Mouse (Mus musculus) skeletal muscle tissue, adult 2 months (tissue): ENCODE results near the gene Lrrc66.
"Not testable (repeated sequence)": the region's sequence is repeated elsewhere in the genome, so short reads cannot be mapped to it uniquely, and the experiment has no call there.

ENCODE experiments used
- DNase-seq: peaks from one replicate; pipeline ENCODE4 v3.0.0-alpha.2; 2012; ENCODE audit warnings: low read depth, low spot score

Gene Lrrc66

GRCm38 (mm10) chr5:73613296-73613695 lies 19.0 kb downstream of the Lrrc66 start:
- no peak for DNase-seq

GRCm38 (mm10) chr5:73611071-73611470 lies 21.3 kb downstream of the Lrrc66 start:
- no peak for DNase-seq

GRCm38 (mm10) chr5:73604964-73605363 lies 27.4 kb downstream of the Lrrc66 start:
- no peak for DNase-seq

DNA sequence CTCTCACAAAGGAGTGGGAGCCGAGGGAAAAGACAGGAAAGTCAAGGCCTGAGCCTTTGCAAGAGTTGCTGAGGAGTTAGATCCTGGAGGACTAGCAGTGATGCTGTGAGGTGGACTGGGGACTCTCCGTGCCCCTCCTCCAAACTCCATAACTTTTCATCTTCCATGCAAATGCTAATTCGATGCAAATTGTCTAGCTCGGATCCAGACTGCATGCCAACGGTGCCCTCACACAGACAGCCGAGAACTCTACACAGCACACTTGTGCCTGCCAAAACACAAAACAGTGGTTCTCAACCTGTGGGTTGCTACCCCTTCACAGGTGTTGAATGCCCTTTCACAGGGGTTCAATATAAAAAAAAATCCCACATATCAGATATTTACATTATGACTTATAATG lies 27.8 kb downstream of the Lrrc66 start:
- no peak for DNase-seq

DNA sequence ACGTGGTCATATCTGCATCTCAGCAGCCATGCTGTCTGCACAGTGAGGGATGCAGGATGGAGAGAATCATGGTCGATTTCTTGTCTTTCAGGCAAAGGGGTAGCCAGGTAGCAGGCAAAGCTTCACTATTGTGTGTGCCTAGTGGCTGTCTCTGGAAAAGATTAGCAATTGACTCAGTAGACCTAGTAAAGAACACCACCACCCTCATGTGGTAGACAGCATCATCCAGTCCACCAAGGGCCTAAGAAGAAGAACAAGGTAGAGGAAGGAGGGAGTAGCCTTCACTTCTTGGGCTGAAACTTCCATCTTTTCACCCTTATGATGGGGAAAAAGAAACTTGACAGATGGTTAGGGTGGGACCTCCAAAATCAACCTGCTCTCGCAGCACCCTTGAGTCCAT lies 29.5 kb downstream of the Lrrc66 start:
- DNase-seq, result no peak

DNA sequence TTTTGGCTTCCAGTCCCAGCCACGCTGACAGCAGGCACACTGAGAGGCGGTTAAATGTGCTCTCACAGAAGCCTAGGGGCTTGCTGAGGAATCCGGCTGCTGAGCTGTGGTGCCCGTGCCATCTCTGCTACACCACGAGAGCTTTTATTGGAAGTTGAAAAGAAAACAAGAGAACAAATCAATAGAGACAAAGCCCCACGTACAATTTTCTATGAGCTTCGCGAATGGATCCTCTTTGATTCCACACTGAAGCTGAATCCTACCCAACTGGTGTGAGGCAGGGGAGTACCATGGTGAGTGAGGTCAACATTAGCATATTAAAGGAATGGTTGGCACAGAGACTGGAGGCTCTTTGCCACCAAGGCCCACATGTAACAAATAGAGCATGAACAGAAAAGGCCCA lies 31.0 kb downstream of the Lrrc66 start:
- DNase-seq, result no peak

DNA sequence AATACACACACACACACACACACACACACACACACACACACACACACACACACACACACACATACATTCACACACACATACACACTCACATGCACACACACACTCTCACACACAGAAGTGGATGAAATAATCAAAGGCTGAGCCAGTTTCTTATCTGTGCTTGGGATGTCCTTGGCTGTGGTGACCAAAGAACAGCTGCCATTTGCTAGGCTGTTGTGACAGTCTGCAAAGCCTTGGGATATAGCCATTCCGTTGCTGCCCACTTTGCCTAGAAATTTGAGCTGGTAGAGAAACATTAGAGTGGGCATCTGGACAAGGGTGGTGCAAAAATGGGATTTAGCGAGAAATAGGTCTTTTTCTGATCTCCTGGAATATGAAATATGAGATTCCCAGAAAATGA lies 32.3 kb downstream of the Lrrc66 start:
- no peak for DNase-seq

DNA sequence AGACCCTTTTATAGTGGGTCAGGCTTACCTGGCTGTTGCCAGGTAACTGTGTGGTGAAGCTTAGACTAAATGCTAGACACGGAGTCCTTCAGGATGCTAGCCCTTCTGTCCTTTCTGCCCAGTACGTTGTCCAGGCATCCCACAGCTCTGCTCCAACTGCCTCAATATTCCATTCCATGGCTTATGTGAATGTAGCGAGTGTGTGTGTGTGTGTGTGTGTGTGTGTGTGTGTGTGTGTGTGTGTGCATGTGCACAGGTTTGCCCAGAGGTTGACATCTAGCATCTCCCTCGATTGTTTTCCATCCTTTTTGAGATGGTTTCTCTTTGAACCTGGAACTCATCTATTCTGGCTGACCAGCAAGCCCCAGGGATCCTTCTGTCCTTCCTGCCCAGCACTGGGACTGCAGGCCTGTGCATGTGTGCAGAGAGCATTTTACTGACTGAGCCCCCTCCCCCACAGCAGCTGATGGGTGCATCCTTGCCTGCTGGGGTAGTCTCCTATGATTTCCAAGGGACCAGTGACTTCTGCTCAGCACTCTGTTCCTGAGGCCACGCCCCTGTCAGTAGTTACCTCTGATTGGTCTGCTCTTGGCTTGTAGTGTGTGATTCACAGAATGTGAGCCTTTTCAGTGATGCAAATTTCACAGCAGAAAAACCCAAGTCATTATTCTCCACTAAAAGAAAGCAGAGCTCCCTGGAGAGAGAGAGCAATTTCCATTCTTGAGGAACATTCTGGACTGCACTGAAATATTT lies 33.2 kb downstream of the Lrrc66 start:
- peak; percentile 2 for DNase-seq

GRCm38 (mm10) chr5:73587119-73587518 lies 45.2 kb downstream of the Lrrc66 start:
- no peak for DNase-seq

- DNase-seq, result no peak
These were observed 45.7 kb downstream of the Lrrc66 start for GRCm38 (mm10) chr5:73586597-73586996.

GRCm38 (mm10) chr5:73585212-73586115 lies 46.9 kb downstream of the Lrrc66 start:
- no peak for DNase-seq

DNA sequence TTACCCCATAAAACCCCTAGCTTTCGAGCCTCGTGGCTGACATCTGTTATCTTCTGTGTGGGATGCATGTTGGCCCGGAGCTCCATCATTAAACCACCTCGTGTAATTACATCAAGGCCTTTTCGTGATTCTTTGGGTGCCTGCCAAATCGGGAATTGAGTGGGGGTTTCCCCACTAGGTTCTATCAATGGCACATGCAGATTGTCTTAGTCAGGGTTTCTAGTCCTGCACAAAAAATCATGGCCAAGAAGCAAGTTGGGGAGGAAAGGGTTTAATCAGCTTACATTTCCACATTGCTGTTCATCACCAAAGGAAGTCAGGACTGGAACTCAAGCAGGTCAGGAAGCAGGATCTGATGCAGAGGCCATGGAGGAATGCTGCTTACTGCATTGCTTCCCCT lies 48.3 kb downstream of the Lrrc66 start:
- not testable (repeated sequence) for DNase-seq

- DNase-seq, result no peak
These were observed 54.2 kb downstream of the Lrrc66 start for GRCm38 (mm10) chr5:73578131-73578530.

- no peak for DNase-seq
These were observed 55.6 kb downstream of the Lrrc66 start for GRCm38 (mm10) chr5:73576708-73577107.

GRCm38 (mm10) chr5:73574616-73575015 lies 57.7 kb downstream of the Lrrc66 start:
- peak; percentile 67 for DNase-seq

- peak; percentile 92 for DNase-seq
These were observed 58.5 kb downstream of the Lrrc66 start for GRCm38 (mm10) chr5:73573789-73574188.

GRCm38 (mm10) chr5:73572846-73573245 lies 59.5 kb downstream of the Lrrc66 start:
- DNase-seq, result no peak

DNA sequence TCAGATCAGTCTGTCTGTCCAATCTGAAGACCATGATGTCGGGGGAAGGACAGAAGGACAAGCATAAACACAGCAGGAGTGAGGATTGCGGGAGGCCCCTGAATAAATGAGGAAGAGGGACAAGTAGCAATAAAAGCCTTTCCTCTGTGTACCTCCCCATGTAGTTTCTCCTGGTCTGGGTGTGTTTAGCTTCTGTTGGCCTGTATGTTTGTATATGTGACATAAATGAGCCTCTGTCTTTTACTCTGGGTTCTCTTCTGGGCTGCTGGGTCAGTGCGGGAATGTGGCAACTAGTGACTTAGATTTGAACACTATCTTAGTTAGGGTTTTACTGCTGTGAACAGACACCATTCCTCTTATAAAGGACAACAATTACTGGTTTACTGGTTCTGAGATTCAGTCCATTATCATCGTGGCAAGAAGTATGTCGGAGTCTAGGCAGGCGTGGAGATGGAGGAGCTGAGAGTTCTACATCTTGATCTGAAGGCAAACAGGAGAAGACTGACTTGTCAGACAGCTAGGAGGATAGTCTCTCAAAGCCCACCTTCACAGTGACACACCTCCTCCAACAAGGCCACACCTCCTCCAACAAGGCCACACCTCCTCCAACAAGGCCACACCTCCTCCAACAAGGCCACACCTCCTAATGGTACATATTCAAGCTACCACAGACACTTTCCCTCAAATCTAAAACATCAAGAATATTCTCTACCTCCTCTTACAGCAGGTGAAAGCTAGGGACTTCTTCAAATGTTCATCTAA lies 60.8 kb downstream of the Lrrc66 start:
- DNase-seq, result no peak

DNA sequence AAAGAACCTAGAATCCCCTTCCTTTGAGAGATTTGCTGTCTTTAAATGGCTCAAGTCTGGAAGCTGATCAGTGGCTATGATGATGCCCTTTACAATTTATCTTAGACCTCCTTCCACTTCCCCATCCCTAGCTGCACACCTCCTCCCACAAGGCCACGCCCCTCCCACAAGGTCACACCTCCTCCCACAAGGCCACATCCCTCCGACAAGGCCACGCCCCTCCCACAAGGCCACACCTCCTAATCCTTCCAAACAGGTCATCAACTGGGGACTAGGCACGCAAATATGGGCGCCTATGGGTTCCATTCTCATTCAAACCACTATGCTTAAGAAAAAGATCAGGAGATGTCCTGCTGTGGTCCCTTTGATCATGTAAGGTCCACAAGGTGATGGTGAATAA lies 63.1 kb downstream of the Lrrc66 start:
- no peak for DNase-seq

DNA sequence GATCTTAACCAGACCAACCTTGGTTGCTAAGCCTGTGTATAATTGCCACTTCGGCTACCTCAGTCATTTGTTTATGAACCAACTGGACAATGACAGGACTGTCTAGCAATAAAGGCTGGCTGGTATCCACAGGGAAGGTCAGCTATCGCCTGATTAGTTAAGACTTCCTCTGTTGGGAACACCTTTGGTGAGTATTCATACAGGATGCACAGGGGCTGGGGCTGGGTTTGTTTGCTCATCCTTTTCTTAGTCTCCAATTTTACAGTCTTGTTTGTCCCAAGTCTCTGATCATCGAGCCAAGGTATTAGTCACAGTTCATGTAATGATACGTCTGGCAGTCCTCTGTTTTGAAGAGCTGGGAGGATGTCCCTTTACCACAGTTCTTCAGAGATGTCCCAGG lies 65.4 kb downstream of the Lrrc66 start:
- DNase-seq, result peak; percentile 42

- no peak for DNase-seq
These were observed 66.2 kb downstream of the Lrrc66 start for GRCm38 (mm10) chr5:73566119-73566518.

DNA sequence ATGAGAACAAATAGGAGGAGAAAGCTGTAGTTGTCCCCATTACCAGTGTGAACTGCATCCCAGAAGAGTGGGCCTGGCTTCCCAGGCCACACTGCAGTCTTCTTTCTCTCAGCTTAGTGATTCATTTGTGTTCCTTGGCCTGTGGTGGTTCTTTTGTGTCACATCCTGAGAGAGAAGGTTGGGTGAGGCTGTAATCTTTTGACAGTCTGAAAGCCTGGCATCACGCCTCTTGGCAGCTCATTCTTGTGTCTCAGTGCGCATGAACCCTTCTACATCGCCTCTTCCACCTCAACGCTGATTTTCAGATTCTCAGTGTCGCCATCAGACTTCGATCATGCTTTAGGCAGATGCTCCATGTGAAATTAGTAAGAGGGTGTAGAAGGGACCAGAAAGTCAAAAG lies 68.3 kb downstream of the Lrrc66 start:
- no peak for DNase-seq
